Mouse (Mus musculus) heart, embryonic 11.5 days (tissue): ENCODE data around the gene Nr1i3. TPM values are rescaled to one million over a fixed set of nuclear protein-coding genes. Genes with fewer than 3 reads are reported as not detected.

ENCODE experiments used
- ATAC-seq: fragments of 200-750 bp; cut with Nextera tagmentation; replicated peaks from 2 replicates; pipeline ENCODE4 v1.8.0; 2017; ENCODE audit warnings: moderate library complexity; ENCODE audit not compliant: insufficient number of reproducible peaks, low FRiP score, low TSS enrichment
- H3K27ac ChIP-seq: fragments of 300-500 bp; sonication (generic); 2 replicates; pipeline ENCODE4 v1.5.1; 2014; ENCODE audit warnings: mild to moderate bottlenecking, low read depth, low read length
- H3K27me3 ChIP-seq: fragments of 300-500 bp; sonication (generic); 2 replicates; pipeline ENCODE4 v1.6.1; 2014; ENCODE audit warnings: mild to moderate bottlenecking, low read length, mixed read lengths; ENCODE audit not compliant: control insufficient read depth, insufficient read depth
- H3K36me3 ChIP-seq: fragments of 300-500 bp; sonication (generic); 2 replicates; pipeline ENCODE4 v1.6.1; 2014; ENCODE audit warnings: mild to moderate bottlenecking, low read length, moderate library complexity, mixed read lengths; ENCODE audit not compliant: control insufficient read depth, insufficient read depth
- H3K4me1 ChIP-seq: fragments of 300-500 bp; sonication (generic); 2 replicates; pipeline ENCODE4 v1.6.1; 2014; ENCODE audit warnings: low read length; ENCODE audit not compliant: control insufficient read depth, insufficient read depth
- H3K4me2 ChIP-seq: fragments of 300-500 bp; sonication (generic); 2 replicates; pipeline ENCODE4 v1.6.1; 2014; ENCODE audit warnings: mild to moderate bottlenecking, moderate library complexity
- H3K4me3 ChIP-seq: fragments of 300-500 bp; sonication (generic); 2 replicates; pipeline ENCODE4 v1.5.1; 2014; ENCODE audit warnings: low read depth, low read length
- H3K9ac ChIP-seq: fragments of 300-500 bp; sonication (generic); 2 replicates; pipeline ENCODE4 v1.6.1; 2014; ENCODE audit warnings: mild to moderate bottlenecking, low read depth, low read length, moderate library complexity
- H3K9me3 ChIP-seq: fragments of 300-500 bp; sonication (generic); replicated peaks from 2 replicates; pipeline ENCODE4 v1.6.1; 2016; ENCODE audit warnings: low read length; ENCODE audit not compliant: control insufficient read depth
- WGBS: fragments of 180-500 bp; shearing (Covaris S2); extraction: QIAGEN DNeasy Blood & Tissue Kit; methylation state at CpG from one replicate; pipeline ENCODE4 v1.1.7; 2014; ENCODE audit not compliant: insufficient replicate concordance; 5-methylcytosine and 5-hydroxymethylcytosine counted together
- polyA plus RNA-seq: library from polyadenylated mRNA; unstranded; fragments of >200 nt; fragmentation: Nextera tagmentation; extraction: Ambion mirVana; gene quantifications from 2 replicates; pipeline ENCODE4 v1.2.1, GENCODE M21; 2014

Nr1i3 gene
- polyA plus RNA-seq, 1 experiment from 2014 or later, result 0.19 TPM

DNA sequence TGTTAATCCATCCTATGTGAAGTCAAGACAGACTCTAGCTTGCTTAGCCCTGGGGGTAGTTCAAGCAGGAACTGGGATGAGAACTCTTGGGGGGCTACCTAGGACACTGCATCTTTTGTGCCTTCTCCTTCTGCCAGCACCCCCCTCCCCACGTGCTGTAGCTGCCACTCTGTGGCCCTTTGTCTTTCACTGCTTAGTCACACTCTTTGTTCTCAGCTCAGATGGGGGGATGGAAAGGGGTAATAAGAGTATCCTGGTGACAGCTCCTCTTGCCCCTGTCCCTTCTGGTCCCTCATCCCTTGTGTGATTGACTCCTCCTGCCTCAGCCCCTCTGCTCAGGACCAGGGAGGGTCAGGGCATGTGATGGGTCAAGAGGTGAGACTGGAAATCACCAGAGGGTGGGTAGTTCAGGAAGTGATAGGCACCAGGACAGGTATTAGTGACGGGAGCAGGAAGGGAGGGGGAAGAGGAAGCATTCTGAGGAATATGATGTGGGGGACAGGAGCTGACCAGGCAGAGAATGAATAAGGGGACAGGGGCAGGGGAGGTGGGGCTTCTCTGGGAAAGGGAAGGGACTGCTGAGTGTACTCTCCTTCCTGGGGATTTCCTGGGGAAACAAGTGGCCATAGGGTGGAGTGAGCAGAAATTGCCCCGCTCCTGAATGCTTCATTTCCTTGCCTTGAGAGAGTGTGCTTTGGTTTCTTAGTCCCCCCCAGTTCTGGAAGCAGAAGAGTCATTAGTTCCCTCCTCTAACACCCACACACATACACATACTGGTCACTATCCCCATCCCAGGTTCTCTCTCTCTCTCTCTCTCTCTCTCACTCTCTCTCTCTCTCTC is 34.8 kb downstream of the Nr1i3 start:
- Histone ChIP-seq H3K4me2 (peak overlapping the region; percentile 81; the same call in 1 of the 2 replicates), H3K9ac (no peak overlapping the region), H3K27ac (peak overlapping the region; percentile 92; the same call in 1 of the 2 replicates), H3K27me3 (0 out of 2 replicates have a peak, but pooled peaks cover 3% of the 10 kb centered on the region), H3K4me3 (no peak overlapping the region), H3K4me1 (peaks cover 41% of the 10 kb centered on the region), H3K36me3 (peaks cover 6% of the 10 kb centered on the region; the same call in 1 of the 2 replicates), H3K9me3 (no peaks in the 10 kb centered on the region)
- 27% methylated on average over 3 of the region's 3 CpGs for WGBS
- ATAC-seq, result no peak

DNA sequence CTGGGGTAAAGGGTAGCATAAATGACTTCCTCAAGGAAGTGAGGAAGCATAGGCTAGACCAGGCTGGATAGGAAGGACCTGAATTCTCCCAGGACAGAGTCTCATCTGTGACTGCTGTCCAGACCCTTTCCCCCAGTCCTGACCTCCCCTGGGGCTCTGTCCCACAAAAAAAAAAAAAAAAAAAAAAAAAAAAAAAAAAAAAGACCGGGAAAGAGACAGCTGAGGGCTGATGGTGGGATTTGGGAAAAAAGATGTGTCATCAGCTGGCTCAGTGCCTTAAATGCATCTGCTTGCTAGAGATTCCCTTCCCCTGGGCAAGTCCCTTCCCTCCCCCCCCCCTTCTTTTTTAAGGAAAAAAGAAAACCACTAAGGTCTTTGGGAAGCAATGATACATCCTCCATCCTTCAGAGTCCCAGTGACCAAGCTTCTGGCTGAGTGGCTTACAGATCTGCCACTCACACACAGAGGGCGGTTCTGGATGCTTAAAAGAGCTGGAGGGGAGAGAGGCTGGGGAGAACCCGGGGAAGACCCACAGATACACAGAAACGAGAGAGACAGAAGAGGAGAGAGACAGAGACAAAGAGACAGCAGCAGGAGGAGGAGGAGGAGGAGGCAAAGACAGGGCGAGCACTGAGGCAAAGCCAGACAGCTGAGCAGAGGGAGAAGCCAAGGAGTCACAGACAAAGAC is 36.3 kb downstream of the Nr1i3 start, which contains the start of gene Adamts4:
Gene Adamts4, plus strand, starts transcription at position 509 of the 688 bp plus-strand sequence.
- Histone ChIP-seq H3K9me3 (no peaks in the 10 kb centered on the region), H3K4me3 (peak within 1 kb of the TSS; percentile 32), H3K4me2 (peak within 1 kb of the TSS; percentile 51), H3K36me3 (peaks cover under 1% of the 10 kb centered on the region; the same call in 1 of the 2 replicates), H3K27me3 (0 out of 2 replicates have a peak, but pooled peaks cover 3% of the 10 kb centered on the region), H3K4me1 (peaks cover 41% of the 10 kb centered on the region), H3K9ac (peak within 1 kb of the TSS; percentile 34; the same call in 1 of the 2 replicates), H3K27ac (peak within 1 kb of the TSS; percentile 92; the same call in 1 of the 2 replicates)
- WGBS, result 22% methylated on average over 5 of the region's 5 CpGs
- no peak for ATAC-seq

DNA sequence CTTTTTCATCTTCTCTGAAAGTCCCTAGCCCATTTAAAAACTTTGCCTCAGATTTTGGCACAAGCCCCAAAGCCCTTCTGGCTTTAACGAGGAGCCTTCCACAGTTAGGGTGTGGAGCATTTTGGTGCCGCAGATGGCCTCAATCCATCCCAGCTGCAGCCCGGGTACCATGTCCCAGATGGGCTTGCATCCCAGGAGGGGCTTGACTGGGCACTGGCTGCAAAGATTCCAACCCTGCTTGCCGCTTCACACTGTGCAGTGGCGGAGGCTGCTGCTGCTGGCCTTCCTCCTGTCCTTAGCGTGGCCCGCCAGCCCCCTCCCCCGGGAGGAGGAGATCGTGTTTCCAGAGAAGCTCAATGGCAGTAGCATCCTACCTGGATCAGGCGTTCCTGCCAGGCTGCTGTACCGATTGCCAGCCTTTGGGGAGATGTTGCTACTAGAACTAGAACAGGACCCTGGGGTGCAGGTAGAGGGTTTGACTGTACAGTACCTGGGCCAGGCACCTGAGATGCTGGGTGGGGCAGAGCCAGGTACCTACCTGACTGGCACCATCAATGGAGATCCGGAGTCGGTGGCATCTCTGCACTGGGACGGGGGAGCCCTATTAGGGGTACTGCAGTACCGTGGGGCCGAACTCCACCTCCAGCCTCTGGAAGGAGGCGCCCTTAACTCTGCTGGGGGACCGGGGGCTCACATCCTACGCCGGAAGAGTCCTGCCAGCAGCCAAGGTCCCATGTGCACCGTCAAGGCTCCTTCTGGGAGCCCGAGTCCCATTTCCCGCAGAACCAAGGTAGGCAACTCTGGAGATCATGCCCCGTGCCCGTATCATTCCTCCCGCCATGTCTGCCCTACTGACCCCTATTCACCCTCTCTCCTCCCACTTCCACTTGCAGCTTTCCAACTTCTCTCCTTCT is 37.2 kb downstream of the Nr1i3 start, which contains the start of gene Ndufs2:
Gene Ndufs2, minus strand, starts transcription at position 709 of the 914 bp plus-strand sequence.
- ATAC-seq, result no peak
- 17% methylated on average over 26 of the region's 26 CpGs for WGBS

DNA sequence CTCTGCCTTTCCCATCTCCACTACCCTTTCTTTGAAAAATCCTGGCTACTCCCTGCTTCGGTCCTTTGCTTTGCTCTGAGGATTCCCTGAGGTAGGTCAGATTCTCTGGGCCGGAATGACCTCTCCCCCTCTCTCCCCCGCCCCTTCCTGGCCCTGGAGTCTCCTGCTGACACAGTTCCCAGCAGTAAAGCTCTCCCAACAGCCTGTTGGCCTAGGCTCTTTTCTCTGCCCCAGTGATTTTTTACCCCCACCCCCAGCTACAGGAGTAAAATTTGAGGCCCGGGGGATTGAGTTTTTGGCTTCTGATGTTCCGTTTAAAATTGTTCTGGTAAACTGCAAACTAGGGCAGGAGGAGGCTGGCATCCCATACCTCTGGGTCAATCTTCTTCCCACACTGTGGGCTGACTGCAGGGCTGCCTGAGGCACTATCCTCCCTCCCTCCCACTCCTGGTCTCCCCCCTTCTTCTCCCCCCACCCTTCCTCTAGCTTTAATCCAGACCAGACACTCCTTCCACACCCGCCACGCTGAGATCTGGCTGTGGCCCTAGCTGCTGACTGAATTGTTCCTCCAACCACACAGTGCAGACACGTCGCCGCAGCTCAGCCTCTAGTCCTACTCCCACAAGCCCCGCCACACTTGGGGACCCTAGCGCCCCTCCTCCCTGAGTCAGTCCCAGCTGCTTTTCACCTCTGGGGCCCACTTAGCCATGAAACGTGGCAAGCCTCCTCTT is 38.0 kb downstream of the Nr1i3 start:
- no peak for ATAC-seq
- Histone ChIP-seq H3K36me3 (no peaks in the 10 kb centered on the region), H3K4me2 (peak overlapping the region; percentile 51), H3K27me3 (0 out of 2 replicates have a peak, but pooled peaks cover 3% of the 10 kb centered on the region), H3K4me3 (peak overlapping the region; percentile 32; the same call in 1 of the 2 replicates), H3K27ac (peak overlapping the region; percentile 15; the same call in 1 of the 2 replicates), H3K9ac (peak overlapping the region; percentile 50), H3K4me1 (peaks cover 32% of the 10 kb centered on the region), H3K9me3 (no peaks in the 10 kb centered on the region)
- 10% methylated on average over 13 of the region's 13 CpGs for WGBS

More for the DNA sequence above, 37.2 kb downstream of the Nr1i3 start, which contains the start of gene Ndufs2:
- Histone ChIP-seq H3K4me1 (peaks cover 35% of the 10 kb centered on the region), H3K9me3 (no peaks in the 10 kb centered on the region), H3K9ac (peak within 1 kb of the TSS; percentile 50), H3K27ac (peak within 1 kb of the TSS; percentile 15; the same call in 1 of the 2 replicates), H3K4me3 (peak within 1 kb of the TSS; percentile 32), H3K27me3 (0 out of 2 replicates have a peak, but pooled peaks cover 3% of the 10 kb centered on the region), H3K4me2 (peak within 1 kb of the TSS; percentile 51), H3K36me3 (no peaks in the 10 kb centered on the region)

DNA sequence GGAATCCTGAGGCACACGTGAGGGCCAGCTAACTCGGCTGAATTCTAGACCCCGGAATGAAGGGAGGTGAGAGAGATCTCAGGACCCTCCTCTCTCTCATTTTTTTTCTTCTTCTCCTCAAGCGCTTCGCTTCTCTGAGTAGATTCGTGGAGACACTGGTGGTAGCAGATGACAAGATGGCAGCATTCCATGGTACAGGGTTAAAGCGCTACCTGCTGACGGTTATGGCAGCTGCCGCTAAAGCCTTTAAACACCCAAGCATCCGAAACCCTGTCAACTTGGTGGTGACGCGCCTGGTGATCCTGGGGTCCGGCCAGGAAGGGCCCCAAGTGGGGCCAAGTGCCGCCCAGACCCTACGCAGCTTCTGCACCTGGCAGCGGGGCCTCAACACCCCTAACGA is 38.6 kb downstream of the Nr1i3 start:
- WGBS, result 50% methylated on average over 17 of the region's 17 CpGs
- Histone ChIP-seq H3K27me3 (0 out of 2 replicates have a peak, but pooled peaks cover 3% of the 10 kb centered on the region), H3K36me3 (no peaks in the 10 kb centered on the region), H3K4me2 (peak overlapping the region; percentile 51), H3K4me1 (peaks cover 32% of the 10 kb centered on the region), H3K27ac (no peak overlapping the region), H3K9ac (peak overlapping the region; percentile 50), H3K4me3 (no peak overlapping the region), H3K9me3 (no peaks in the 10 kb centered on the region)
- ATAC-seq, result no peak

DNA sequence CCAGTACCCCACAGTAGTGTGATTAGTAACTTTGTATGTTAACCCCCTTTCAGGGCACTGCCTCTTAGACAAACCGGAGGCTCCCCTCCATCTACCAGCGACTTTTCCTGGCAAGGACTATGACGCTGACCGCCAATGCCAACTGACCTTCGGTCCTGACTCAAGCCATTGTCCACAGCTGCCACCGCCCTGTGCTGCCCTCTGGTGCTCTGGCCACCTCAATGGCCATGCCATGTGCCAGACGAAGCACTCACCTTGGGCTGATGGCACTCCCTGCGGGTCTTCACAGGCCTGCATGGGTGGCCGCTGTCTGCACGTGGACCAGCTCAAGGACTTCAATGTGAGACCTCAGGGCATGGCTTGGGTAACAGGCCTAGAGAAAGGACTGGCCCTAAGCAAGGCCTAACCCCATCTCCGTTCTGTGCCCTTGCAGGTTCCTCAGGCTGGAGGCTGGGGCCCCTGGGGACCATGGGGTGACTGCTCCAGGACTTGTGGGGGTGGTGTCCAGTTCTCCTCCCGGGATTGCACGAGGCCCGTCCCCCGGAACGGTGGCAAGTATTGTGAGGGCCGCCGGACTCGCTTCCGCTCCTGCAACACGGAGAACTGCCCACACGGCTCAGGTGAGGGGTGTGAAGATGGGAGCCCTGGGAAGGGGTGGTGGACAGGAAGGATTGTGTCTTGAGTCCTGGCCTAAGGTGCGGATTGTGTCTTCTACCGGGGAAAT is 42.5 kb downstream of the Nr1i3 start:
- ATAC-seq, result no peak
- peaks cover 13% of the 10 kb centered on the region for H3K4me1 ChIP-seq
- no peaks in the 10 kb centered on the region for H3K27me3 ChIP-seq
- H3K9ac ChIP-seq, result no peak overlapping the region
- no peak overlapping the region for H3K4me2 ChIP-seq
- no peaks in the 10 kb centered on the region for H3K9me3 ChIP-seq
- no peaks in the 10 kb centered on the region for H3K36me3 ChIP-seq
- WGBS, result 86% methylated on average over 24 of the region's 24 CpGs
- no peak overlapping the region for H3K4me3 ChIP-seq
- no peak overlapping the region for H3K27ac ChIP-seq

DNA sequence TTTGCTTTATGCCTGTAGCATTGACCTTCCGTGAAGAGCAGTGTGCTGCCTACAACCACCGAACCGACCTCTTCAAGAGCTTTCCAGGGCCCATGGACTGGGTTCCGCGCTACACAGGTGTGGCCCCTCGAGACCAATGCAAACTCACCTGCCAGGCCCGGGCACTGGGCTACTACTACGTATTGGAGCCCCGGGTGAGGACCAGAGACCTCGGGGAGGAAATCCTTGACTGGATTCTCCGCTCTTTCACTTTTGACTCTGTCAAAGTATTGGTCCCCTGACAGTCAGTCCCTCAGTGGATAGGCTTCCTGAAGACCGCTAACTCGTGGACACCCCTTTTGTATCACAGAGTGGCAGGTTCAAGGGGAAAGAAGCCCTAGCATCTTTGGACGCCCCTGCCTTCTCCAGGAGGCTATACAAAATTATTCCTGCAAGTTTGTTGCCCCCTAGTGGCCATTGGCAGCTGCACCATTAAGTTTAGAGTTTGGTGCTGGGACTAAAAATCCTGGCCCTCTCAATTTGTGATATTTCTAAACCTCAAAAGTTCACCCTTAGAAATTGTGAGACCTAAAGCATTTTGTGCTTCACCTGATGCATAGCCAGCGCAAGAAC is 43.3 kb downstream of the Nr1i3 start:
- Histone ChIP-seq H3K4me1 (peaks cover 6% of the 10 kb centered on the region; the same call in 1 of the 2 replicates), H3K4me3 (no peak overlapping the region), H3K27me3 (no peaks in the 10 kb centered on the region), H3K4me2 (no peak overlapping the region), H3K9me3 (no peaks in the 10 kb centered on the region), H3K27ac (no peak overlapping the region), H3K36me3 (no peaks in the 10 kb centered on the region), H3K9ac (no peak overlapping the region)
- 62% methylated on average over 15 of the region's 15 CpGs for WGBS
- ATAC-seq, result no peak
